Mouse (Mus musculus) intestine, postnatal 0 days (tissue): ENCODE measurements at regions not wholly inside any gene's neighbourhood (a gene's known extent, or its start where the extent isn't known, plus 50 kb on each side); places are given as distances from the start of the nearest gene placed in this dataset.
A peak's percentile ranks its signal among the peaks of the same experiment; 100 is the strongest.

Experiments
- ATAC-seq: fragments of 200-750 bp; cut with Nextera tagmentation; 2 replicates; pipeline ENCODE4 v1.8.0; 2017; ENCODE audit warnings: mild to moderate bottlenecking, moderate TSS enrichment, moderate library complexity
- H3K27ac ChIP-seq: fragments of 300-500 bp; sonication (generic); 2 replicates; pipeline ENCODE4 v1.5.1; 2014; ENCODE audit warnings: mild to moderate bottlenecking, low read depth, low read length, moderate library complexity
- H3K27me3 ChIP-seq: fragments of 300-500 bp; sonication (generic); replicated peaks from 2 replicates; pipeline ENCODE4 v1.6.1; 2014; ENCODE audit warnings: low read length, mixed read lengths; ENCODE audit not compliant: control insufficient read depth, insufficient read depth
- H3K36me3 ChIP-seq: fragments of 300-500 bp; sonication (generic); 2 replicates; pipeline ENCODE4 v1.6.1; 2014; ENCODE audit warnings: mild to moderate bottlenecking, moderate library complexity; ENCODE audit not compliant: control insufficient read depth, insufficient read depth
- H3K4me1 ChIP-seq: fragments of 300-500 bp; sonication (generic); replicated peaks from 2 replicates; pipeline ENCODE4 v1.6.1; 2014; ENCODE audit warnings: antibody characterized with exemption, low read length, mixed read lengths; ENCODE audit not compliant: control insufficient read depth, insufficient read depth
- H3K4me2 ChIP-seq: fragments of 300-500 bp; sonication (generic); replicated peaks from 2 replicates; pipeline ENCODE4 v1.6.1; 2014; ENCODE audit warnings: low read depth, mild to moderate bottlenecking, moderate library complexity
- H3K4me3 ChIP-seq: fragments of 300-500 bp; sonication (generic); 2 replicates; pipeline ENCODE4 v1.5.1; 2014; ENCODE audit warnings: low read depth, low read length
- H3K9ac ChIP-seq: fragments of 300-500 bp; sonication (generic); 2 replicates; pipeline ENCODE4 v1.6.1; 2014; ENCODE audit warnings: mild to moderate bottlenecking, low read depth, low read length
- H3K9me3 ChIP-seq: fragments of 300-500 bp; sonication (generic); 2 replicates; pipeline ENCODE4 v1.6.1; 2016; ENCODE audit warnings: mixed run types; ENCODE audit not compliant: control insufficient read depth
- CTCF ChIP-seq: sonication (generic); IDR thresholded peaks from 2 replicates; pipeline ENCODE4 v1.5.1; 2016; ENCODE audit warnings: low read depth, mild to moderate bottlenecking, control low read depth, antibody characterized with exemption, moderate library complexity
- WGBS: fragments of 180-500 bp; shearing (Covaris S2); extraction: QIAGEN DNeasy Blood & Tissue Kit; methylation state at CpG from one replicate; pipeline ENCODE4 v1.1.7; 2014; 5-methylcytosine and 5-hydroxymethylcytosine counted together

DNA sequence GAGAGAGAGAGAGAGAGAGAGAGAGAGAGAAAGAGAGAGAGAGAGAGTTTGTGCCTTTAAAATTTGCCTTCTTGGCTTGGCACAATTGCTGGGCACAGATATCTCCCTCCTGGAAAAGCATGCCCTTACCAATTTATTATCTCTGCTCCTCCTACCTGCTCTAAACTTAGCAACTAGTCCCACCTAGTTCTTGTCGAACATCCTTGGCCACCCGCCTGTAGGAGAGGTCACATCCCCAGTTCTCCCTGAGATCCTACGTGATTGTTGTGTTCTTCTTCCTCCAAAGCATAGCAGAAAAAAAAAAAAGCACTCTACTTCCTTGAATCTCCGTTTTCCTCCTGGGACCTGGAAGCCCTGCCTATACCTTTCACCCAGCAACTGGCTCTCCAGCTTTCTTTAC, 101.8 kb downstream of the Polr2m start:
- no peak for ATAC-seq
- H3K9ac ChIP-seq = no peak overlapping the region
- WGBS = 48% methylated on average over 4 of the region's 4 CpGs
- no peak overlapping the region for H3K4me3 ChIP-seq
- H3K9me3 ChIP-seq = no peaks in the 10 kb centered on the region
- no peaks in the 10 kb centered on the region for H3K4me1 ChIP-seq
- no peaks in the 10 kb centered on the region for H3K27me3 ChIP-seq
- H3K4me2 ChIP-seq = no peak overlapping the region
- no peaks in the 10 kb centered on the region for H3K36me3 ChIP-seq
- no peak for TF ChIP-seq CTCF
- no peak overlapping the region for H3K27ac ChIP-seq

DNA sequence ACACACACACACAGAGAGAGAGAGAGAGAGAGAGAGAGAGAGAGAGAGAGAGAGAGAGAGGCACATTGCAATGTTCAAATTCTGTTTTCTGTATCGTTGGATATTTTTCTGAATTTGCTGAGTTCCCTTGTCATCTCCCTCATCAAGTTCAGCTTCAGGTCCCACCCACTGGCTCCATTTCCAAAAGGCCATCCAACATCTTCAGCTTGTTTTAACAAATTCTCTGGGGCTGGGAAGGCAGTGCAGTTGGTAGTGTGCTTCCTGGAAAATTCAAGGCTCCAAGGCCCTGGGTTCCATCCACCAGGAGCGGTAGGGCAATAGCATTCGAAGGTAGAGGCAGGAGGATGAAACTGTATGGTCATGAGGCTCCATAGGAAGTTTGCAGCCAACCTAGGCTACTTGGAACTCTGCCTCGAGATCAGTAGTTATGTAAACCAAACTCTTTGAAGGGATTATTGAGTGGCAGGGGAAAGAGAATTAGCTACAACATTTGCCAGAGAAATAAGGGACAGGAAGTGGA, 105.9 kb downstream of the Polr2m start:
- WGBS = 73% methylated on average over 4 of the region's 4 CpGs
- no peaks in the 10 kb centered on the region for H3K27me3 ChIP-seq
- no peak overlapping the region for H3K4me2 ChIP-seq
- no peak overlapping the region for H3K27ac ChIP-seq
- no peak overlapping the region for H3K4me3 ChIP-seq
- no peaks in the 10 kb centered on the region for H3K36me3 ChIP-seq
- TF ChIP-seq CTCF = no peak
- no peaks in the 10 kb centered on the region for H3K9me3 ChIP-seq
- H3K9ac ChIP-seq = no peak overlapping the region
- no peaks in the 10 kb centered on the region for H3K4me1 ChIP-seq
- no peak for ATAC-seq

DNA sequence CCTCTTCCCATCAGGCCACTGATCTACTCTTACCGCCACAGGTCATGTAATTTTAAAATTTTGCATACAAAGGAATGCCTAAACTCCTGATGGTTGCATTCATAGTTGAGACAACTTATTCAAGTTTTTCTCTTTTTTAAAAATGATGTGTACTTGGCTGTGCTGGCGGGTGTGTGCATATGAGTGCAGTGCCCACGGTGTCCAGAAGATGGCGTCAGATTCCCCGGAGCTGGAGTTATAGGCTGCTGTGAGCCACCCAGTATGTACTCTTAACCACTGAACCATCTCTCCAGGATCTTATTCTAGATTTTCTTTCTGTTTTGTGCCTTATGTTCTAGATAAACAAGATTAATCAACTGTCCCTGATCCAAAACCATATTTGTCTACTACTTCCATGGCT, 116.0 kb downstream of the Polr2m start:
- no peak overlapping the region for H3K27ac ChIP-seq
- H3K4me1 ChIP-seq = no peaks in the 10 kb centered on the region
- H3K9me3 ChIP-seq = no peaks in the 10 kb centered on the region
- no peaks in the 10 kb centered on the region for H3K27me3 ChIP-seq
- TF ChIP-seq CTCF = peak; percentile 26; the same call in 1 of the 2 replicates
- H3K9ac ChIP-seq = no peak overlapping the region
- ATAC-seq = no peak
- 89% methylated on average over 5 of the region's 5 CpGs for WGBS
- H3K4me2 ChIP-seq = no peak overlapping the region
- H3K36me3 ChIP-seq = no peaks in the 10 kb centered on the region
- no peak overlapping the region for H3K4me3 ChIP-seq

DNA sequence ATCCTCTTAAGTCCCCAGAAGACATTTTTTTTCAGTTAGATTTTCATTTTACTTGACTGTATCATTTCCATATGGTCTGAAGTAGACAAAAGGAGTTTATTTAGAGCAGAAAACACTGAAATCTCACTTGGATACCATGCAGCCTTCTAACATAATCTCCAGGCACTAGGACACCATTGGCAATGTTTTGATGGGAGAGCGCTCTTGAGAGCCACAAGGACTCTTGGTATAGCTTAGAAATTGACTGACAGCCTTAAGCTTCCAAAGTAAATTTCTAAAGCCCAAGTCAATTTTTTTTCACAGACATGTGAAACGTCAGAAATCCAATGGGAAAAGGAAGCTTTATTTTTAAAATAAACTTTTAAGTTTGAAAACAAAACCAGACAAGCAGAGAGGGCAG, 116.5 kb downstream of the Polr2m start:
- H3K27me3 ChIP-seq = no peaks in the 10 kb centered on the region

DNA sequence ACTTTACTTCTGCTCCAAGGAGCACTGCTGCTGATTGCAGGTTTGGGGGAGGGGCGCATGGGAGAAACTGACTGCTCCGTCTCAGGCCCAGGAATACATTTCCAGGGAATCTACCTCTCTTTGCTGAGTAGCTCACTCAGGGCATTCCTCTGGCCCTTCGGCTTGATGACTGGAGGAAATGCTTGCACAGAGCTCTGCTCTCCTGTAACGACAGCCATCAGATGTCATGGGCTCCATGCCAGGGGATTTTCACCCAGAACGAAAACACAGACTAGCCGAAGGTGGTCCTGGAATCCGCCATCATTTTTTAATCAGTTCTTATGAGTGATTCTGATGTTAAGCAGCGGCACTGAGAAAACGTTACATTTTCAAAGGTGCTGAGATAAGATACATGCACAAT, 119.2 kb downstream of the Polr2m start:
- Histone ChIP-seq H3K27me3 (no peaks in the 10 kb centered on the region), H3K27ac (no peak overlapping the region), H3K36me3 (no peaks in the 10 kb centered on the region), H3K4me1 (no peaks in the 10 kb centered on the region), H3K9me3 (no peaks in the 10 kb centered on the region), H3K4me3 (no peak overlapping the region), H3K4me2 (no peak overlapping the region), H3K9ac (no peak overlapping the region)
- TF ChIP-seq CTCF = no peak
- ATAC-seq = no peak
- WGBS = 67% methylated on average over 9 of the region's 9 CpGs

More for the DNA sequence above, 116.5 kb downstream of the Polr2m start:
- Histone ChIP-seq H3K4me1 (no peaks in the 10 kb centered on the region), H3K27ac (no peak overlapping the region), H3K4me3 (no peak overlapping the region), H3K9me3 (no peaks in the 10 kb centered on the region), H3K36me3 (no peaks in the 10 kb centered on the region), H3K9ac (no peak overlapping the region), H3K4me2 (no peak overlapping the region)
- no peak for TF ChIP-seq CTCF
- no peak for ATAC-seq
- WGBS = 83% methylated on average over 2 of the region's 2 CpGs

DNA sequence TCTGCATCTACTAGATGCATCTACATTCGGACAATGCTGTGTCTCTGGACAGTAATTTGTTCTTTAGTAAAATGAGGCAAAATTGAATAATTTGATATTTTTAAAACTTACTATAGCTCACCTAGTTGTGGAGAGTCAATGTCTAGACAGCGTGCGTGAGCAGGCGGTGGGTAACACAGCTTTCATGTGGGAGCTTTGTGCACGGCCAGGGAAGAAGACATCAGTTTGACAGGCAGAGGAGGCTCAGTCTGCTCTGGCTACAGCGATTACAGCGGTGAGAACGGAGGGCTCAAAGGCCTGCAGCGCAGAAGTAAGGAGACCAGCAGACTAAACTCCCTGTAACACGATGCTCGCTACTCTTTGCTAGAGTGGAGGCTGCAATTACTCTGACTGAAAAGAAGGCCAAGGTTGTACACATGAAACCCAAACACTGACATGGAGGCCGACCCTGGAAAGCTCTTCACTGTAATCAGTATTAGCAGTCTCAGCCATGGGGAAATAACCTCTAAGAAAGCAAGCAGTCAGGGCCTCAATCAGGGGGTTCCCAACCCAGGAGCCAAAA, 120.5 kb downstream of the Polr2m start:
- Histone ChIP-seq H3K36me3 (no peaks in the 10 kb centered on the region), H3K27ac (no peak overlapping the region), H3K4me2 (no peak overlapping the region), H3K9me3 (no peaks in the 10 kb centered on the region), H3K27me3 (no peaks in the 10 kb centered on the region), H3K9ac (no peak overlapping the region), H3K4me3 (no peak overlapping the region), H3K4me1 (no peaks in the 10 kb centered on the region)
- TF ChIP-seq CTCF = no peak
- WGBS = 78% methylated on average over 12 of the region's 12 CpGs
- no peak for ATAC-seq
